Mouse (Mus musculus) heart, postnatal 0 days (tissue): ENCODE measurements around the gene Son. TPM values are rescaled to one million over a fixed set of nuclear protein-coding genes. Genes with fewer than 3 reads are reported as not detected.
A peak's percentile ranks its signal among the peaks of the same experiment; 100 is the strongest.

Source experiments
- ATAC-seq: fragments of 200-750 bp; cut with Nextera tagmentation; 2 replicates; pipeline ENCODE4 v1.8.0; 2017; ENCODE audit warnings: low read depth, moderate number of reproducible peaks, moderate library complexity; ENCODE audit not compliant: insufficient read depth
- DNase-seq: peaks from one replicate; pipeline ENCODE4 v3.0.0-alpha.2; 2016; ENCODE audit warnings: low spot score
- H3K27ac ChIP-seq: fragments of 300-500 bp; sonication (generic); 2 replicates; pipeline ENCODE4 v1.5.1; 2014; ENCODE audit warnings: low read depth, mild to moderate bottlenecking
- H3K27me3 ChIP-seq: fragments of 300-500 bp; sonication (generic); 2 replicates; pipeline ENCODE4 v1.6.1; 2014; ENCODE audit warnings: low read length, mixed read lengths; ENCODE audit not compliant: control insufficient read depth, insufficient read depth
- H3K36me3 ChIP-seq: fragments of 300-500 bp; sonication (generic); replicated peaks from 2 replicates; pipeline ENCODE4 v1.6.1; 2014; ENCODE audit warnings: low read length, mixed read lengths; ENCODE audit not compliant: control insufficient read depth, insufficient read depth
- H3K4me1 ChIP-seq: fragments of 300-500 bp; sonication (generic); 2 replicates; pipeline ENCODE4 v1.6.1; 2014; ENCODE audit warnings: antibody characterized with exemption; ENCODE audit not compliant: control insufficient read depth, insufficient read depth
- H3K4me2 ChIP-seq: fragments of 300-500 bp; sonication (generic); 2 replicates; pipeline ENCODE4 v1.6.1; 2014; ENCODE audit warnings: low read depth, mild to moderate bottlenecking, low read length, moderate library complexity
- H3K4me3 ChIP-seq: fragments of 300-500 bp; sonication (generic); 2 replicates; pipeline ENCODE4 v1.5.1; 2014; ENCODE audit warnings: low read depth, low read length
- H3K9ac ChIP-seq: fragments of 300-500 bp; sonication (generic); replicated peaks from 2 replicates; pipeline ENCODE4 v1.6.1; 2014; ENCODE audit warnings: low read depth, low read length, mixed read lengths
- H3K9me3 ChIP-seq: fragments of 300-500 bp; sonication (generic); replicated peaks from 2 replicates; pipeline ENCODE4 v1.6.1; 2016; ENCODE audit warnings: low read length; ENCODE audit not compliant: control insufficient read depth
- CTCF ChIP-seq: IDR thresholded peaks from 2 replicates; pipeline ENCODE4 v1.5.1; 2016; ENCODE audit warnings: antibody characterized with exemption, control low read depth, low read depth
- EP300 ChIP-seq: IDR thresholded peaks from 2 replicates; pipeline ENCODE4 v1.6.1; 2016; ENCODE audit warnings: antibody characterized with exemption, low read depth
- WGBS: fragments of 180-500 bp; shearing (Covaris S2); extraction: QIAGEN DNeasy Blood & Tissue Kit; methylation state at CpG from one replicate; pipeline ENCODE4 v1.1.7; 2014; 5-methylcytosine and 5-hydroxymethylcytosine counted together
- polyA plus RNA-seq: library from polyadenylated mRNA; unstranded; fragments of >200 nt; fragmentation: Nextera tagmentation; extraction: Ambion mirVana; gene quantifications from 2 replicates; pipeline ENCODE4 v1.2.1, GENCODE M21; 2015
- total RNA-seq: library from RNA; depleted of rRNA; stranded (reverse); fragments of >200 nt; gene quantifications from 2 replicates; pipeline ENCODE4 v1.2.3, GENCODE M21; 2014; ENCODE audit warnings: low replicate concordance

Gene Son
- total and polyA plus RNA-seq, 2 experiments from 2014 or later = 69.1 to 243 TPM

DNA sequence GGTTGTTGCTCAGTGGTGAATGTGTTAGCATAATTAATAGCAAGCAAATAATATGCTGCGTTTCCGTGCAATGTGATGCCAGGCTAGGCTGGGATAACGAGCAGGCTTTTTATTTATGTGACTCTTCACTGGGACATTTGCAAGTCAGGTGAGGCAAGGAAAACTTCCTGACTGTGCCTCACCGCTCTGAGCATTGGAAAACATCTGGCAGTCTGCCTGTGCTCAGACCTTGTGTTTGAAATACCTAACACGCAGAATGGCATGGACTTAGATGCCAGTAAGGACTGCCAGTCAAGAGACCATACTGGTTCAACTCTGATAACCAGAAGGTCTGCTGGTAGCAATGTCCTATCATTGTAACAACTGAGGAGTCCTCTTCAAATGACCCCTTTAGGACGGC is 42.1 kb upstream of the Son start:
- ATAC-seq = no peak
- Histone ChIP-seq H3K4me1 (peaks cover 4% of the 10 kb centered on the region; the same call in 1 of the 2 replicates), H3K9ac (no peak overlapping the region), H3K9me3 (no peaks in the 10 kb centered on the region), H3K4me3 (no peak overlapping the region), H3K27ac (no peak overlapping the region), H3K4me2 (no peak overlapping the region), H3K27me3 (no peaks in the 10 kb centered on the region), H3K36me3 (no peaks in the 10 kb centered on the region)
- DNase-seq = no peak
- TF ChIP-seq CTCF = no peak
- no peak for TF ChIP-seq EP300
- 65% methylated on average over 6 of the region's 6 CpGs for WGBS

DNA sequence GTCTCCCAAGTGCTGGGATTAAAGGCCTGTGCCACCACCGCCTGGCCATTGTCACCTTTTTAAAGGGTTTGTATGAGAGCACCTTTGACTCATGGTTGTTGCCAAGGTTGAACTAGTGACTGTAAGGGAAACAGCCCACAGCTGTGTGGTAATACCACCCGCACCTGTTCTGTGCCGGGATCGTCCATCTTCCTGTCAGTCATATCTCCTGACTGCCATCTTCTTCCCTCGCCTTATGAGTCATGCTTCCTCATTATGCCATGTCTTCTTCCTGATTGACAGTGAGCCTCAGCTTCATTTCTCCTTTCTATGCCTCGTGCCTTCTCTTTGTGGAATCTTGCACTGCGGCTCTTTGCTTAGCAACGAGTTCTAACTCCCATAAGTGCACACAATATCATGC is 40.3 kb upstream of the Son start:
- no peak overlapping the region for H3K9ac ChIP-seq
- DNase-seq (no peak), ATAC-seq (no peak)
- no peak for TF ChIP-seq EP300
- no peak for TF ChIP-seq CTCF
- H3K27ac ChIP-seq = no peak overlapping the region
- 88% methylated on average over 8 of the region's 8 CpGs for WGBS
- no peak overlapping the region for H3K4me2 ChIP-seq
- no peak overlapping the region for H3K4me3 ChIP-seq
- no peaks in the 10 kb centered on the region for H3K27me3 ChIP-seq
- H3K36me3 ChIP-seq = no peaks in the 10 kb centered on the region
- H3K4me1 ChIP-seq = peaks cover 6% of the 10 kb centered on the region; the same call in 1 of the 2 replicates
- no peaks in the 10 kb centered on the region for H3K9me3 ChIP-seq

DNA sequence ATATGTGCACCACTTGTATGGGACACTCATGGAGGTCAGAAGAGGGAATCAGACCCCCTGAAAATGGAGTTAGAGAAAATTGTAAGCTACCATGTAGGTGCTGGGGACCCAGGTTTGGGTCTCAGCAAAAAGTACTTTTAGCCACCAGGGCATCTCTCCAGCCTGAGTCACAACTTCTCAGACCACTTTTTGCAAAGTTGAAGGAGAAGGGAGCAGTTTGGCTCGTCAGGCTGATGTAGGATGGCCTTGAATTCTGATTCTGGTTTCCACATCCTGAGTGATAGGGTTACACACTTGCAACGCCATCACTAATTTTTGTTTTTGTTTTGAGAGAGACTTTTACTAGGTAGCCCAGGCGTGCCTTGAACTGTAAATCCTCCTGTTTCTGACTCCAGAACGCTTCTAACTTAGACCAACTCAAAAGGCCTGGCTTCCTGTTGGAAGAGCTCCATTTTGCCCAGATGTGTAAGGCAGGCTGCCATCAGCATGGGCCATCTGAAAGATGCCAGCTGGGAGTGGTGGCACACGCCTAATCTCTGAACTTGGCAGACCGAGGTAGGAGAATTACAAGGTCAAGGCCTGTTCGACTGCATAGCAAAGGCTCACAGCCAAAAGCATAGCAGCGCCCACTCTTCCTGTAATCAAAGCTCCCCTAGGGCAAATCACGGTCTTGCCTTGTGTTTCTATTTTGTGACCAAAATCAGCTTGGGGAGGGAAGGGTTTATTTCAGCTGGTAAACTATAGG is 37.6 kb upstream of the Son start:
- Histone ChIP-seq H3K36me3 (no peaks in the 10 kb centered on the region), H3K4me2 (no peak overlapping the region), H3K27ac (peak overlapping the region; percentile 49; the same call in 1 of the 2 replicates), H3K9ac (no peak overlapping the region), H3K27me3 (no peaks in the 10 kb centered on the region), H3K9me3 (no peaks in the 10 kb centered on the region), H3K4me1 (peaks cover 6% of the 10 kb centered on the region; the same call in 1 of the 2 replicates), H3K4me3 (no peak overlapping the region)
- 38% methylated on average over 9 of the region's 9 CpGs for WGBS
- TF ChIP-seq EP300 = no peak
- TF ChIP-seq CTCF = no peak
- ATAC-seq = peak; percentile 70
- peak; percentile 60 for DNase-seq

DNA sequence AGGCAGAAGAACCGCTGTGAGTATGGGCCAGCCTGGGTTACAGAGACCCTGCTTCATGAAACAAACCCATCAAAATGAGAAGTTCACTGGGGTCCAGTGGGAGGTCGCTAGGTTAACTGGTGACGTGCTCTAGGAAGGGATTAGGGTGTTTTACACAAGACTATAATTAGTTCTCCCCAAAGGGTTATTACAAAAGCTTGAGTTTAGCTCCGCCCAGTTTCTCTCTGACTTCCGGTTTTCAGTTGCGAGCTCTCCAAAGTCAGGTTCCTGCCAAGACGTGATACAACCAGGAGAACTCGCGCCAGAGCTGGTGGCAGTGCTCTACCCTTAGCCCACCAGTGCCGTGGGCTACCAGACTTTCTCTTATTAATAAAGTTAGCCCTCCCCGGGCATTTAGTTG is 36.1 kb upstream of the Son start:
- H3K27me3 ChIP-seq = no peaks in the 10 kb centered on the region
- no peaks in the 10 kb centered on the region for H3K9me3 ChIP-seq
- TF ChIP-seq EP300 = no peak
- TF ChIP-seq CTCF = no peak
- DNase-seq = no peak
- peaks cover 6% of the 10 kb centered on the region; the same call in 1 of the 2 replicates for H3K4me1 ChIP-seq
- no peaks in the 10 kb centered on the region for H3K36me3 ChIP-seq
- no peak overlapping the region for H3K27ac ChIP-seq
- no peak for ATAC-seq
- no peak overlapping the region for H3K4me2 ChIP-seq
- no peak overlapping the region for H3K4me3 ChIP-seq
- H3K9ac ChIP-seq = no peak overlapping the region
- whole genome bisulfite sequencing = 54% methylated on average over 11 of the region's 11 CpGs

DNA sequence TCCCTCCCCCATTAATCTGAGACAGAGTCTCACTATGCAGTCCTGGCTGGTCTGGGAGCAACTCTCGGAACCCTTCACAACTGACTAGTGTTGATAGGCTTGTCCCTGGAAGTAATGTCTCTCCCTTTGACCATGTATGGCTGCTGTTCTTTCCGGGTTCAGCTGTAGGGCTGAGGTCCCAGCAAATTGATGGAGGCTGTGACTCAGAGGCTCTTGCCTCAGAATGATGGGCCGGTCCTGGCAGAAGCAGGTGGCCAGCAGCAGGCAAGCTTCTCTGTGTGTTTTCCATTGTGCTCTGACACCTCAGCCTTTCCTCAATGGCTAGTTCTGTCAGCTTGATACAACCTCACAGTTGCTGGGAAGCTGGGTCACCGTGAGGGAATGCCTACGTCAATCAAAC is 34.8 kb upstream of the Son start:
- Histone ChIP-seq H3K27ac (no peak overlapping the region), H3K9me3 (no peaks in the 10 kb centered on the region), H3K36me3 (no peaks in the 10 kb centered on the region), H3K4me3 (no peak overlapping the region), H3K4me2 (no peak overlapping the region), H3K4me1 (peaks cover 6% of the 10 kb centered on the region; the same call in 1 of the 2 replicates), H3K9ac (no peak overlapping the region), H3K27me3 (no peaks in the 10 kb centered on the region)
- 55% methylated on average over 5 of the region's 5 CpGs for WGBS
- no peak for TF ChIP-seq CTCF
- TF ChIP-seq EP300 = no peak
- DNase-seq (no peak), ATAC-seq (no peak)

DNA sequence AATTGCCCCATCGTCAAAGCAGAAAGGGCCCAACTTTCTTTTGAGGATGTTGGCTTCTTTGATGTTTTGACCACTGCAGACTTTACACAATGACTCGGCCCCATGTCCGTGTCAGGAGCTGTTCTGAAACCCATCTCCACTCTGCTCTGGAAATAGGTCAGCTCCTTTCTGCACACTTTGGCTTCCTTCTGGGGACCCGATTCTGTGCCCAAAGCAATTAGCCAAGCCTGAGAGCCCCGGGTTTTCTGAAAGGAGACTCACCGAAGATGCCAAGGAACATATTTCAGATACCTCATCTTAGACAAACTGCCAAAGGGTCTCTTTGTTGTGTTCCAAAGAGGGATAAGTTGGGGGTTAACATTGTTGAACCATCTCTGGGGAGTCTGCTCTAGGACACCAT is 32.8 kb upstream of the Son start:
- no peaks in the 10 kb centered on the region for H3K36me3 ChIP-seq
- no peak overlapping the region for H3K27ac ChIP-seq
- H3K4me3 ChIP-seq = no peak overlapping the region
- no peaks in the 10 kb centered on the region for H3K9me3 ChIP-seq
- no peak for TF ChIP-seq EP300
- TF ChIP-seq CTCF = no peak
- no peak for ATAC-seq
- H3K9ac ChIP-seq = no peak overlapping the region
- H3K4me2 ChIP-seq = no peak overlapping the region
- no peaks in the 10 kb centered on the region for H3K27me3 ChIP-seq
- peaks cover 6% of the 10 kb centered on the region; the same call in 1 of the 2 replicates for H3K4me1 ChIP-seq
- WGBS = 76% methylated on average over 6 of the region's 6 CpGs
- no peak for DNase-seq
